Mouse (Mus musculus) G1E-ER4 (cell line): ENCODE results near the gene Maged2. TPM values are rescaled to one million over a fixed set of nuclear protein-coding genes. Genes with fewer than 3 reads are reported as not detected.

Source experiments
- GATA1 ChIP-seq: IDR thresholded peaks from one replicate; pipeline ENCODE4 v1.8.0; 2012; ENCODE audit warnings: low read length, inconsistent platforms
- polyA plus RNA-seq: library from polyadenylated mRNA; stranded (reverse); fragments of >175 nt; gene quantifications from 2 replicates; pipeline ENCODE4 v1.2.3, GENCODE M21; 2012

The Maged2 gene
- polyA plus RNA-seq, result 0.17 and 0.42 TPM in 2 replicates

DNA sequence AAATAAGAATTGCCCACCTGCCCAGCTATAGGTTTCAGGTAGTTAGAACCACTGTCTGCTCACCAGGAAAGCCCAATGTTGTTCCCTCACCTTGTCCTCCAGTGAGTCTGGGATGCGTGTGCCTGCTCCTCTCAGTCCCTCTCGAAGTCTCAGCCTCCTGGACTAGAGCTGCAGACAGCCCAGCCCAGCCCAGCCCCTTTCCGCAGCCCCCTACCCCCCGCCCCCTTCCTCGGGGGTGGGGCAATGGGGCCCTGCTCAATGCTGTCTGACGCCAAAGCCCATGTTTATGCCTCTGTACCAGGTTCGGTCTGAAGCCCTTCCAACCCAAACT, at the start of gene Maged2:
Gene Maged2 (minus strand): TSS at position 207 of the 331 bp plus-strand sequence.
- TF ChIP-seq GATA1, result no peak

GRCm38 (mm10) chrX:150848230-150848629, 34.1 kb upstream of the Maged2 start:
- TF ChIP-seq GATA1, result no peak

- TF ChIP-seq GATA1, result no peak
These were observed 16.2 kb upstream of the Maged2 start for GRCm38 (mm10) chrX:150830297-150830696.

DNA sequence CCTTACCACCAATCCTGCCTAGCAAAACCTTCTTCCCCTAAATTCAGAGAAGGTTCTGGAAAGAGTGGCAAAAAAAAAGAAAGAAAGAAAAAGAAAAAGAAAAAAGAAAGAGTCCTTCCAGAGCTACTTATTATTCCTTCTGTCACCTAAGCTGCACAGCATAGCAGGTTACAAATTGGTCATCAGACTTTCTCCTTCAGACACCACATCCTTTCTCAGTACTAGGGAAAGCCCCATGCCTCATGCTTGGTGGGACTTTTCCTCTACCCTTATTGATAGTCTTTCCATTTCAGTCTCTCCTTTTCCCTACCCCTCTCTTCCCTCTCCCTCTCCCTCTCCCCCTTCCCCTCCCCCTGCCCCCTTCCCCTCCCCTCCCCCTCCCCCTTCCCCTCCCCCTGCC, 3.1 kb upstream of the Maged2 start:
- no peak for TF ChIP-seq GATA1

GRCm38 (mm10) chrX:150815601-150816000, 1.5 kb upstream of the Maged2 start:
- no peak for TF ChIP-seq GATA1

- TF ChIP-seq GATA1, result no peak
These were observed 544 bp downstream of the Maged2 start for GRCm38 (mm10) chrX:150813464-150814138.

GRCm38 (mm10) chrX:150812787-150813298, 1.3 kb downstream of the Maged2 start:
- no peak for TF ChIP-seq GATA1

Other genes with a start within 250 kb of the Maged2 start
- gene Pfkfb1, start 226.1 kb downstream of the Maged2 start, polyA plus RNA-seq, result 0.17 and 0.31 TPM in 2 replicates
- 0.64 and 1.3 TPM in 2 replicates for gene Apex2, start 224.5 kb downstream of the Maged2 start, polyA plus RNA-seq
- not detected in 2 replicates for gene Tro, start 156.8 kb downstream of the Maged2 start, polyA plus RNA-seq
- 0.71 and 1.1 TPM in 2 replicates for gene Gnl3l, start 203.0 kb upstream of the Maged2 start, polyA plus RNA-seq
- not detected in 2 replicates for gene Fgd1, start 231.8 kb upstream of the Maged2 start, polyA plus RNA-seq